Mouse (Mus musculus) left cerebral cortex, postnatal 10 days (tissue): ENCODE results near the gene Tbc1d5. TPM values are rescaled to one million over a fixed set of nuclear protein-coding genes. Genes with fewer than 3 reads are reported as not detected.

Experiments used
- DNase-seq, 2 experiments: peaks; one replicate each; pipeline ENCODE4 v3.0.0; 2021 to 2022; ENCODE audit warnings: low spot score in 2 of 2, mixed read lengths in 1 of 2; ENCODE audit errors: extremely low spot score in 1 of 2
- intact Hi-C: fragments of 180-260 bp; cut with DNase I; formaldehyde crosslinking; loops from one replicate; pipeline ENCODE4 v1.15.1; 2025
- total RNA-seq, 2 experiments: library from RNA; stranded (reverse); gene quantifications; 2 replicates each; pipeline ENCODE4 v1.2.3; 2021

Tbc1d5 gene
- total RNA-seq, 2 experiments from 2014 or later, result 36.4 to 38.8 TPM

GRCm38 (mm10) chr17:50791671-50792070, 387.5 kb downstream of the Tbc1d5 start:
- intact Hi-C loops, result loop anchor here (5.0 to 10.0 kb wide), 2 partner anchors 277 to 854 kb away; no protein-coding TSS in a partner anchor
- DNase-seq, result no peak

GRCm38 (mm10) chr17:50788835-50789234, 390.3 kb downstream of the Tbc1d5 start:
- intact Hi-C loops, result no loop called here
- DNase-seq, result no peak

GRCm38 (mm10) chr17:50775247-50775646, 403.9 kb downstream of the Tbc1d5 start:
- DNase-seq, result peak in 1 of 2 experiments; percentile 51
- intact Hi-C loops, result no loop called here

- no peak for DNase-seq
- intact Hi-C loops, result no loop called here
Measured at GRCm38 (mm10) chr17:50764387-50764786, 414.8 kb downstream of the Tbc1d5 start.

GRCm38 (mm10) chr17:50763407-50763806, 415.7 kb downstream of the Tbc1d5 start:
- intact Hi-C loops, result no loop called here
- peak; percentile 53 to 83 for DNase-seq

- no peak for DNase-seq
- intact Hi-C loops, result no loop called here
Measured at GRCm38 (mm10) chr17:50762231-50762630, 416.9 kb downstream of the Tbc1d5 start.

GRCm38 (mm10) chr17:50761082-50761481, 418.1 kb downstream of the Tbc1d5 start:
- intact Hi-C loops, result no loop called here
- no peak for DNase-seq

- no peak for DNase-seq
- intact Hi-C loops, result no loop called here
Measured at GRCm38 (mm10) chr17:50753356-50754138, 425.6 kb downstream of the Tbc1d5 start.

- DNase-seq, result no peak
- intact Hi-C loops, result no loop called here
Measured at GRCm38 (mm10) chr17:50752753-50753152, 426.4 kb downstream of the Tbc1d5 start.

GRCm38 (mm10) chr17:50751911-50752310, 427.2 kb downstream of the Tbc1d5 start:
- no peak for DNase-seq
- intact Hi-C loops, result no loop called here

- intact Hi-C loops, result no loop called here
Measured at GRCm38 (mm10) chr17:50750874-50751273, 428.3 kb downstream of the Tbc1d5 start.

GRCm38 (mm10) chr17:50741386-50741785, 437.8 kb downstream of the Tbc1d5 start:
- intact Hi-C loops, result no loop called here
- no peak for DNase-seq

More at GRCm38 (mm10) chr17:50750874-50751273, 428.3 kb downstream of the Tbc1d5 start:
- DNase-seq, result no peak

- intact Hi-C loops, result no loop called here
- no peak for DNase-seq
Measured at GRCm38 (mm10) chr17:50740804-50741203, 438.3 kb downstream of the Tbc1d5 start.

- intact Hi-C loops, result no loop called here
- DNase-seq, result no peak
Measured at GRCm38 (mm10) chr17:50738476-50738875, 440.7 kb downstream of the Tbc1d5 start.

GRCm38 (mm10) chr17:50737068-50737467, 442.1 kb downstream of the Tbc1d5 start:
- DNase-seq, result no peak
- intact Hi-C loops, result no loop called here

GRCm38 (mm10) chr17:50735955-50736533, 443.1 kb downstream of the Tbc1d5 start:
- DNase-seq, result peak in 1 of 2 experiments; percentile 42
- intact Hi-C loops, result no loop called here

- intact Hi-C loops, result no loop called here
- no peak for DNase-seq
Measured at GRCm38 (mm10) chr17:50735382-50735954, 443.7 kb downstream of the Tbc1d5 start.

- intact Hi-C loops, result no loop called here
- DNase-seq, result no peak
Measured at GRCm38 (mm10) chr17:50734781-50735180, 444.4 kb downstream of the Tbc1d5 start.

GRCm38 (mm10) chr17:50733390-50733789, 445.8 kb downstream of the Tbc1d5 start:
- intact Hi-C loops, result no loop called here
- no peak for DNase-seq

GRCm38 (mm10) chr17:50731876-50732275, 447.3 kb downstream of the Tbc1d5 start:
- intact Hi-C loops, result no loop called here
- no peak for DNase-seq
